Mouse (Mus musculus): Measurements from ENCODE around the gene Selenof. TPM values are rescaled to one million over a fixed set of nuclear protein-coding genes. Genes with fewer than 3 reads are reported as not detected.

Gene Selenof
- total and polyA plus RNA-seq, 3 experiments = 265 to 1,760 (median 316) TPM

- TF ChIP-seq MYB (IDR thresholded peaks at IDR 0.05; ENCODE audit: low read depth, low read length) (no peak), ZKSCAN1 (IDR thresholded peaks at IDR 0.05; ENCODE audit: low read depth, low read length) (no peak), MAZ (IDR thresholded peaks at IDR 0.05; ENCODE audit: low read depth, low read length) (peak; percentile 88; the same call in 1 of the 2 replicates), GABPA (IDR thresholded peaks at IDR 0.05; ENCODE audit: low read depth, low read length) (0 out of 2 replicates have a peak, but pooled peaks have one; percentile 18), CHD2 (IDR thresholded peaks at IDR 0.05; ENCODE audit: low read length) (peak; percentile 14; the same call in 1 of the 2 replicates)
These were observed at the start of gene Selenof, which contains the start of gene Hs2st1 (continued) for GRCm38 (mm10) chr3:144570047-144570815.

- no peak for DNase-seq (ENCODE audit: low read depth, low spot score)
These were observed 42.2 kb upstream of the Selenof start for GRCm38 (mm10) chr3:144527918-144528317.

GRCm38 (mm10) chr3:144531023-144531422, 39.1 kb upstream of the Selenof start:
- no peak overlapping the region for H3K27ac ChIP-seq (ENCODE audit: control insufficient read depth, low read depth, low read length)
- no peaks in the 10 kb centered on the region; a peak in 1 of 4 replicates for H3K4me1 ChIP-seq (ENCODE audit: control insufficient read depth in 1 of 2, insufficient read depth in 2 of 2, low read length in 2 of 2)
- H3K79me2 ChIP-seq (ENCODE audit: control insufficient read depth, insufficient read depth, low read length, poor library complexity) = peaks cover 26% of the 10 kb centered on the region
- no peaks in the 10 kb centered on the region for H3K9me3 ChIP-seq (replicated peaks; ENCODE audit: insufficient read depth, low read length)
- H3K4me3 ChIP-seq (ENCODE audit: control insufficient read depth in 1 of 2, insufficient read depth in 1 of 2, low read depth in 2 of 2, low read length in 2 of 2) = no peak overlapping the region
- no peaks in the 10 kb centered on the region for H3K27me3 ChIP-seq (ENCODE audit: control insufficient read depth in 1 of 2, insufficient read depth in 2 of 2, low read length in 2 of 2)
- no peak overlapping the region for H3K9ac ChIP-seq (ENCODE audit: control insufficient read depth, low read depth, low read length, poor library complexity, severe bottlenecking)
- H3K36me3 ChIP-seq (ENCODE audit: control insufficient read depth in 1 of 2, insufficient read depth in 2 of 2, low read length in 2 of 2) = no peaks in the 10 kb centered on the region; a peak in 1 of 4 replicates
- peak; percentile 37 for DNase-seq (ENCODE audit: low read depth, low spot score)
- peak; percentile 46 for TF ChIP-seq RAD21 (IDR thresholded peaks at IDR 0.05; ENCODE audit: low read depth, low read length)
- peak in 1 of 3 experiments; percentile 45; a peak in 2 of 6 replicates for TF ChIP-seq CTCF (IDR thresholded peaks at IDR 0.05 in 2 of 3, conservative IDR thresholded peaks at IDR 0.05 in 1 of 3; ENCODE audit: control insufficient read depth in 1 of 3, insufficient read depth in 1 of 3, low read depth in 2 of 3, low read length in 3 of 3, poor library complexity in 1 of 3, severe bottlenecking in 1 of 3)
- TF ChIP-seq ZC3H11A (IDR thresholded peaks at IDR 0.05; ENCODE audit: low read depth, low read length) = peak; percentile 35
- peak; percentile 38 for TF ChIP-seq SMC3 (IDR thresholded peaks at IDR 0.05; ENCODE audit: low read depth, low read length)
- no peak for TF ChIP-seq ZMIZ1 (IDR thresholded peaks at IDR 0.05; ENCODE audit: low read depth, low read length)
- no peak for TF ChIP-seq HCFC1 (IDR thresholded peaks at IDR 0.05; ENCODE audit: low read depth, low read length)

More at GRCm38 (mm10) chr3:144527918-144528317, 42.2 kb upstream of the Selenof start:
- no peaks in the 10 kb centered on the region; a peak in 1 of 4 replicates for H3K36me3 ChIP-seq (ENCODE audit: control insufficient read depth in 1 of 2, insufficient read depth in 2 of 2, low read length in 2 of 2)
- TF ChIP-seq CHD2 (IDR thresholded peaks at IDR 0.05; ENCODE audit: low read length) = no peak
- no peak for TF ChIP-seq MAZ (IDR thresholded peaks at IDR 0.05; ENCODE audit: low read depth, low read length)
- no peak for TF ChIP-seq POLR2AphosphoS5 (IDR thresholded peaks at IDR 0.05; ENCODE audit: borderline replicate concordance, low read depth, low read length)
- no peak for TF ChIP-seq KAT2A (conservative IDR thresholded peaks at IDR 0.05; ENCODE audit: low read depth, low read length)
- no peak for TF ChIP-seq CHD1 (IDR thresholded peaks at IDR 0.05; ENCODE audit: low read depth, low read length)
- no peak for TF ChIP-seq ELF1 (IDR thresholded peaks at IDR 0.05; ENCODE audit: low read depth, low read length)
- TF ChIP-seq JUND (IDR thresholded peaks at IDR 0.05; ENCODE audit: low read depth, low read length) = no peak
- no peak for TF ChIP-seq GABPA (IDR thresholded peaks at IDR 0.05; ENCODE audit: low read depth, low read length)
- no peak for TF ChIP-seq SMC3 (IDR thresholded peaks at IDR 0.05; ENCODE audit: low read depth, low read length)
- no peak for TF ChIP-seq USF1 (IDR thresholded peaks at IDR 0.05; ENCODE audit: low read depth, low read length)
- TF ChIP-seq ETS1 (IDR thresholded peaks at IDR 0.05; ENCODE audit: low read depth, low read length) = no peak
- no peak for TF ChIP-seq TBP (IDR thresholded peaks at IDR 0.05; ENCODE audit: low read depth, low read length)
- TF ChIP-seq ZNF384 (IDR thresholded peaks at IDR 0.05; ENCODE audit: low read depth, low read length) = no peak
- no peak overlapping the region for H3K9ac ChIP-seq (ENCODE audit: control insufficient read depth, low read depth, low read length, poor library complexity, severe bottlenecking)
- no peaks in the 10 kb centered on the region for H3K9me3 ChIP-seq (replicated peaks; ENCODE audit: insufficient read depth, low read length)
- H3K27me3 ChIP-seq (ENCODE audit: control insufficient read depth in 1 of 2, insufficient read depth in 2 of 2, low read length in 2 of 2) = no peaks in the 10 kb centered on the region
- no peak overlapping the region for H3K27ac ChIP-seq (ENCODE audit: control insufficient read depth, low read depth, low read length)
- no peaks in the 10 kb centered on the region; a peak in 1 of 4 replicates for H3K4me1 ChIP-seq (ENCODE audit: control insufficient read depth in 1 of 2, insufficient read depth in 2 of 2, low read length in 2 of 2)
- H3K4me3 ChIP-seq (ENCODE audit: control insufficient read depth in 1 of 2, insufficient read depth in 1 of 2, low read depth in 2 of 2, low read length in 2 of 2) = no peak overlapping the region
- peaks cover 22% of the 10 kb centered on the region for H3K79me2 ChIP-seq (ENCODE audit: control insufficient read depth, insufficient read depth, low read length, poor library complexity)

Data from MEL (cell line).